Mouse (Mus musculus) lung, embryonic 14.5 days (tissue): Measurements from ENCODE around the gene AC124108.1. TPM values are rescaled to one million over a fixed set of nuclear protein-coding genes. Genes with fewer than 3 reads are reported as not detected.
A peak's percentile ranks its signal among the peaks of the same experiment; 100 is the strongest.

Source experiments
- ATAC-seq: fragments of 200-750 bp; cut with Nextera tagmentation; 2 replicates; pipeline ENCODE4 v1.8.0; 2017; ENCODE audit warnings: mild to moderate bottlenecking, moderate TSS enrichment, moderate library complexity; ENCODE audit not compliant: insufficient read depth
- DNase-seq: peaks from one replicate; pipeline ENCODE4 v3.0.0-alpha.2; 2015
- H3K27ac ChIP-seq: fragments of 300-500 bp; sonication (generic); 2 replicates; pipeline ENCODE4 v1.5.1; 2014; ENCODE audit warnings: low read depth, mild to moderate bottlenecking, moderate library complexity
- H3K27me3 ChIP-seq: fragments of 300-500 bp; sonication (generic); 2 replicates; pipeline ENCODE4 v1.6.1; 2014; ENCODE audit warnings: low read length, control low read depth; ENCODE audit not compliant: insufficient read depth
- H3K36me3 ChIP-seq: fragments of 300-500 bp; sonication (generic); 2 replicates; pipeline ENCODE4 v1.6.1; 2014; ENCODE audit warnings: control low read depth; ENCODE audit not compliant: insufficient read depth
- H3K4me1 ChIP-seq: fragments of 300-500 bp; sonication (generic); 2 replicates; pipeline ENCODE4 v1.6.1; 2014; ENCODE audit warnings: antibody characterized with exemption, control low read depth; ENCODE audit not compliant: insufficient read depth
- H3K4me2 ChIP-seq: fragments of 300-500 bp; sonication (generic); 2 replicates; pipeline ENCODE4 v1.6.1; 2014; ENCODE audit warnings: mild to moderate bottlenecking
- H3K4me3 ChIP-seq: fragments of 300-500 bp; sonication (generic); 2 replicates; pipeline ENCODE4 v1.5.1; 2014; ENCODE audit warnings: low read depth, low read length
- H3K9ac ChIP-seq: fragments of 300-500 bp; sonication (generic); 2 replicates; pipeline ENCODE4 v1.6.1; 2014
- H3K9me3 ChIP-seq: fragments of 300-500 bp; sonication (generic); 2 replicates; pipeline ENCODE4 v1.6.1; 2016; ENCODE audit warnings: low read depth, low read length, control low read depth
- CTCF ChIP-seq: IDR thresholded peaks from 2 replicates; pipeline ENCODE4 v1.5.1; 2016; ENCODE audit warnings: antibody characterized with exemption, low read depth
- WGBS: fragments of 180-500 bp; shearing (Covaris S2); extraction: QIAGEN DNeasy Blood & Tissue Kit; methylation state at CpG from one replicate; pipeline ENCODE4 v1.1.7; 2014; 5-methylcytosine and 5-hydroxymethylcytosine counted together
- polyA plus RNA-seq: library from polyadenylated mRNA; unstranded; fragments of >200 nt; fragmentation: Nextera tagmentation; extraction: Ambion mirVana; gene quantifications from 2 replicates; pipeline ENCODE4 v1.2.1, GENCODE M21; 2014

Gene AC124108.1
- polyA plus RNA-seq, 1 experiment from 2014 or later = 1.0 TPM

DNA sequence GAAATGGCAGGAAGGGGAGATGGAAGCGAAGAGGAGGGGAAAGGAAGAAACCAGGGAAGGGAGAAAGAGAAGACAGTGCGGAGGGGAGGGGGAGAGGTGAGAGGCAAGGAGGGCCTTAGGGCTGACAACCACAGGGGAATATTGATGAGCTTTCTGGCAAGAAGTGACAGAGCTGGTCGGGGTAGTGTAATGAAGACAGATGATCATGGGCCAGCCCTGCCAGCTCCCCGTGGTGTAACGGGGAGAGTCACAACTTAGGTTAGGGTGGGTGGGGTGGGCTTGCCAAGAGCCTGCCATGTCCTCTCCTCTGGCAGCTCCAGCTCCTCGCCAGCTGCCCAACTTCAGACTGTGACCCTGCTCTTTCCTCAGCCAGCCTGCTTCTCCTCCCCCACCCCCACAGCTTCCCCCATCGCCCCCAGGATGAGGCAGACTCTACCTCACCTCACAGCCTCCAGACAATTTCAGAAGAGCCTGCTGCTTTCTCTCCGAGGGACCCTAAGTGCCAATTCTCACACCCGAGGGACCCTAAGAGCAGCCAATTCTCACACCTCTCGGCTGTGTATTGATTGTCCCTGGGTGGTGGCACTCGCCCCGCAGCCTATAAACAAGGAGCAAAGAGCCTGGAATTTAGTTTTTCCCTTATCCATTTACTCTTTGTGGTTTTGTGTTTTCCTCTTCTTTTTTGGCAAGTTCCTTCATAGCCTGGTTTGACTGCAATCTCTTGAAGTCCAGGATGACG is 26.3 kb upstream of the AC124108.1 start:
- no peak overlapping the region for H3K27ac ChIP-seq
- H3K4me3 ChIP-seq = no peak overlapping the region
- no peaks in the 10 kb centered on the region for H3K9me3 ChIP-seq
- DNase-seq (no peak), ATAC-seq (peak; percentile 36; the same call in 1 of the 2 replicates)
- TF ChIP-seq CTCF = no peak
- no peak overlapping the region for H3K4me2 ChIP-seq
- no peak overlapping the region for H3K9ac ChIP-seq
- no peaks in the 10 kb centered on the region for H3K36me3 ChIP-seq
- H3K27me3 ChIP-seq = 0 out of 2 replicates have a peak, but pooled peaks cover 3% of the 10 kb centered on the region
- WGBS = 10% methylated on average over 12 of the region's 13 CpGs
- peaks cover 10% of the 10 kb centered on the region; the same call in 1 of the 2 replicates for H3K4me1 ChIP-seq

DNA sequence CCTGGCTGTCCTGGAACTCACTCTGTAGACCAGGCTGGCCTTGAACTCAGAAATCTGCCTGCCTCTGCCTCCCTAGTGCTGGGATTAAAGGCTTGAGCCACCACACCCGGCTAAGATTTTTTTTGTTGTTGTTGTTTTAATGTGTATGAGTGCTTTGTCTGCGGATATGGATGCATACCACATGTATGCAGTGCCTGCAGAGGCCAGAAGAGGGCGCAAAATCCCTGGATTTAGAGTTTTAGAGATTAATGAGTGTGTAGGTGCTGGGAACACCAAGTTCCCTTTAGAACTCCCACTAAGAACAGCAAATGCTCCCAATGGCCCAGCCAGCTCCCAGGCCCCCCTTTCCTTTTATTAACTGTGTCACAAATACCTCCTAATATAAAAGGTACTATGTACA is 25.4 kb upstream of the AC124108.1 start:
- DNase-seq (peak; percentile 44), ATAC-seq (no peak)
- peak; percentile 56 for TF ChIP-seq CTCF
- peaks cover 14% of the 10 kb centered on the region; the same call in 1 of the 2 replicates for H3K4me1 ChIP-seq
- H3K27ac ChIP-seq = no peak overlapping the region
- no peaks in the 10 kb centered on the region for H3K9me3 ChIP-seq
- no peak overlapping the region for H3K4me2 ChIP-seq
- H3K4me3 ChIP-seq = no peak overlapping the region
- 56% methylated on average over 3 of the region's 3 CpGs for WGBS
- no peaks in the 10 kb centered on the region for H3K36me3 ChIP-seq
- H3K9ac ChIP-seq = no peak overlapping the region
- H3K27me3 ChIP-seq = no peaks in the 10 kb centered on the region

DNA sequence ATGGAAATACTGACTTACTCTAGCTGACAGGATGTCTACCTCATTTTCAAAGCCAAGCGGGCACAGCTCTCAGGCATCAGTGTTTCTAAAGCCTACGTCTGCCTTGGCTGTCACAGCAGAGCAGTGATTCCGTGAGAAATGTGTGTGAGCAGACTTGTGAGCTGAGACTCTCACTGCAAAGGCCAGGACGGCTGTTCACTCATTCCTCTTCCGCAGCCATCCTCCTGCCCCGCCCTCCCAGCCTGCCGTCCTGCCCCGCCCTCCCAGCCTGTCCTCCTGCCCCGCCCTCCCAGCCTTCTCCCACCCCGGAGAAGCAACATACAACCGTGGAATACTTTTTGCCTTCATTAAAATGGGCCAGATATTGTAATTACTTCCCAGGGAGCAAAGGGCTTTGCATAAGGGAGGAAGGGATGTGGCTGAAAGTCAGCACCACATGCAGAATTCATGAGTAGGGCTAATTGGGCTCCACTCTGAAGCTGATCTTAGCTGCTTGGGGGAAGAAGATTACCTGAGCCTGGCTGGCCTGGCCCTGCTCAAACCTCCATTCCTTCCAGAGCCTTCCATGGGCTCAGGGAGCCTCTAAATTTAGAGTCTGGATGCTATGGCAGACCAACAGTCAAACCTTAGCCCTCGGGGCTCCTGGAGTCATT is 23.0 kb upstream of the AC124108.1 start:
- Histone ChIP-seq H3K27ac (no peak overlapping the region), H3K4me2 (peak overlapping the region; percentile 54), H3K27me3 (no peaks in the 10 kb centered on the region), H3K4me3 (peak overlapping the region; percentile 15; the same call in 1 of the 2 replicates), H3K9ac (peak overlapping the region; percentile 36), H3K4me1 (peaks cover 12% of the 10 kb centered on the region; the same call in 1 of the 2 replicates), H3K36me3 (no peaks in the 10 kb centered on the region), H3K9me3 (no peaks in the 10 kb centered on the region)
- ATAC-seq (peak; percentile 39; the same call in 1 of the 2 replicates), DNase-seq (peak; percentile 55)
- 7% methylated on average over 12 of the region's 12 CpGs for WGBS
- no peak for TF ChIP-seq CTCF

DNA sequence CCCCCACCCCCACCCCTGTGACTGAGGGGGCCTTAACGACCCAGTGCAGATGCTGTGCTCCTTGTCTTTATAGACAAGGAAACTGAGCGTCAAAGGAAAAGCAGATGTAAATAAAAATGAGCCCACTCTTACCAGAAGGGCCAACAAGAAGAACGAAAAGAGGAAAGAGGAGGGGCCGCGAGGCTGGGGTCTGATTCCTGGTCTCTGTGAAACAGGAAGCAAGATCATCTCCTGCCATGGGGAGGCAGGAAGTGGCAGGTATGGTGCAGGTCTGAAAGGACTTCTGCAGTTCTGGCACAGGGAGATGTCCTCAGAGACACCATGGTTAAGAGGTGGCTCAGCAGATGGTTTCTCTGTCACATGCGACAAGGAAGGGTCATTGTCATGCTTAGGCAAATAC is 20.6 kb upstream of the AC124108.1 start:
- no peak overlapping the region for H3K27ac ChIP-seq
- 34% methylated on average over 6 of the region's 6 CpGs for WGBS
- no peak for TF ChIP-seq CTCF
- H3K4me2 ChIP-seq = no peak overlapping the region
- no peaks in the 10 kb centered on the region for H3K27me3 ChIP-seq
- H3K9me3 ChIP-seq = no peaks in the 10 kb centered on the region
- H3K4me1 ChIP-seq = peaks cover 12% of the 10 kb centered on the region; the same call in 1 of the 2 replicates
- ATAC-seq (no peak), DNase-seq (no peak)
- no peak overlapping the region for H3K9ac ChIP-seq
- no peak overlapping the region for H3K4me3 ChIP-seq
- no peaks in the 10 kb centered on the region for H3K36me3 ChIP-seq

DNA sequence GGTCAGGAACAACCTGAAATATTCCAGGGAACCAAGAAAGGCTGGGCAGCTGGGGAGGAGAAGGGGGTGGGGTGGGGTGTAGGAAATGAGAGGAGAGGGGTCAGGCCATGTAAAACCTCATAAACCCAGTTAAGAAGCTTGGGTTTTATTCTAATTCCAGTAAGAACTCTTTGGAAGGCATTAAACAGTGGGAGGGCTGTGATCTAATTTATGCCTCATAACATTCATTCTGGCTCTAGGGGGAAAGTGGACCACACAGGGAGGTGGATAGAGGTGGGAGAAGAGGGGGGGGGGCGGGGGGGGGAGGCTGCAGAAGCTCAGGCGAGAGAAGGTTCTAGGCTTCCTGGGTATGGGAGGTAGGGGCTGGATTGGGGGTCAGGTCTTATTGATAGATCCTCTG is 19.6 kb upstream of the AC124108.1 start:
- DNase-seq = no peak
- H3K9ac ChIP-seq = no peak overlapping the region

DNA sequence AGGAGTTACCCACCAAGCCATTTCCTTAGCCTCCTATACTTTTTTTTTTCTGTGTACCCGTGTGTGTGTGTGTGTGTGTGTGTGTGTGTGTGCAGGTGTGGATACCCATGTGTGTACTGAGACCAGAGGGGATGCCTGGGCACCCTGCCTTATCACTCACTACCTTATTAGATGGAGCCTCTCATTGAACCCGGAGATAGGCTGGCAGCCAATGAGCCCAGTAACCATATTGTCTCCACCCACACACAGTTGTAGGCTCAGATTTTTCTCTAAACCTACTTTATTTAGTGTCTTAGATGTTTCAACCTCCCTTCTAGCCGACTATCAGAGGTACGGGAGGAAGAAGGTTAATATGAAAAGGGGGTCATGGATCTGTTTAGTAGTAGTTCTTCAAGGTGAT is 5.0 kb upstream of the AC124108.1 start:
- Histone ChIP-seq H3K4me1 (no peaks in the 10 kb centered on the region), H3K9ac (no peak overlapping the region), H3K9me3 (no peaks in the 10 kb centered on the region), H3K27me3 (peaks cover 42% of the 10 kb centered on the region), H3K36me3 (no peaks in the 10 kb centered on the region), H3K27ac (no peak overlapping the region), H3K4me2 (no peak overlapping the region), H3K4me3 (no peak overlapping the region)
- 80% methylated on average over 4 of the region's 4 CpGs for WGBS
- no peak for TF ChIP-seq CTCF
- ATAC-seq = no peak
- no peak for DNase-seq

More for the DNA sequence above, 19.6 kb upstream of the AC124108.1 start:
- H3K4me2 ChIP-seq = no peak overlapping the region
- 4% methylated on average over 2 of the region's 2 CpGs for WGBS
- H3K9me3 ChIP-seq = no peaks in the 10 kb centered on the region
- H3K4me1 ChIP-seq = peaks cover 12% of the 10 kb centered on the region; the same call in 1 of the 2 replicates
- no peak overlapping the region for H3K4me3 ChIP-seq
- no peak for ATAC-seq
- H3K36me3 ChIP-seq = no peaks in the 10 kb centered on the region
- no peak for TF ChIP-seq CTCF
- no peak overlapping the region for H3K27ac ChIP-seq
- no peaks in the 10 kb centered on the region for H3K27me3 ChIP-seq

DNA sequence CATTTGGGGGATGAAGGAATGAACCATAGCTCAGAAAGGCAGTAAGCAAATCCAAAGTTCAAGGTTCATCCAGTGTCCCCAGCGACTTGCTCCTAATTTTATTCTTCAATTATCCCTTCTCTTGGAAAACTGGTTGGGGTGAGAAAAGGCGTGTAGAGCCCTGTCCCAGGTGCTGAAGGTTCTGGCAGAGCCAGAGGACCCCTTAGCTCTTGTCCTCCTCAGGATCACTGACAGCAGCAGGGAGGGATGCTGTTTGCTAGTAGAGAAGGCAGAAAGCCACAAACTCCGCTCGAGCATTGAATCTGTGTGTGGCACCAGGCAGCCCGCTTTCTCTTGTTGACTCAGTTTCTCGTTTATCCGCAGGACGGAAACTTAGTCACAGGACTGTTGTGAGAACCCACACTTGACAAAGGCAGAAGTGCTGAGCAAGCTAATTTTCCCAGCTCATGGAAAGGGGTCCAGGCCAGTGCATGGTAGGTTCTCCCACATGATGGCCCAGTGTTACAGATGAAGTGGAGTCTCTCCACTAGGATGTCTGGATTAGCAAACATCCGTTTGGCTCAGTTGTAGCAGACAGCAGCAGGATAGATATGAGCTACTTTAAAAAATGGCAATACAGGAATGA is 2.7 kb upstream of the AC124108.1 start:
- Histone ChIP-seq H3K4me3 (no peak overlapping the region), H3K4me1 (no peaks in the 10 kb centered on the region), H3K36me3 (no peaks in the 10 kb centered on the region), H3K4me2 (no peak overlapping the region), H3K9me3 (no peaks in the 10 kb centered on the region), H3K9ac (no peak overlapping the region), H3K27ac (no peak overlapping the region), H3K27me3 (peaks cover 63% of the 10 kb centered on the region)
- DNase-seq (peak; percentile 62), ATAC-seq (no peak)
- TF ChIP-seq CTCF = no peak
- 25% methylated on average over 9 of the region's 9 CpGs for WGBS
